Mouse (Mus musculus) macrophage (primary cell): Measurements from ENCODE around the gene Vmp1. TPM values are rescaled to one million over a fixed set of nuclear protein-coding genes. Genes with fewer than 3 reads are reported as not detected.

Source experiments
- H3K27ac ChIP-seq: fragments of 350-480 bp; formaldehyde crosslinking; 2 replicates; pipeline ENCODE4 v1.9.0; 2021
- H3K36me3 ChIP-seq: fragments of 350-480 bp; formaldehyde crosslinking; 2 replicates; pipeline ENCODE4 v1.9.0; 2021; ENCODE audit errors: inconsistent target
- H3K4me3 ChIP-seq: fragments of 350-480 bp; formaldehyde crosslinking; 2 replicates; pipeline ENCODE4 v1.9.0; 2021; ENCODE audit errors: inconsistent target
- H3K79me2 ChIP-seq: fragments of 350-480 bp; formaldehyde crosslinking; 2 replicates; pipeline ENCODE4 v1.9.0; 2021; ENCODE audit errors: inconsistent target
- WGBS: methylation state at CpG from one replicate; pipeline ENCODE4 v1.1.7; 2026; ENCODE audit warnings: inconsistent platforms; ENCODE audit not compliant: missing documents; 5-methylcytosine and 5-hydroxymethylcytosine counted together
- polyA plus RNA-seq: library from polyadenylated mRNA; stranded (reverse); fragments of 250-400 nt; gene quantifications from 3 replicates; pipeline ENCODE4 v1.2.4, GENCODE M21; 2018; ENCODE audit warnings: inconsistent platforms
- total RNA-seq, 78 experiments: library from RNA; depleted of rRNA; stranded (reverse); fragments of 250-400 nt; gene quantifications; 1 replicate in 9 of 78; 2 replicates in 24 of 78; 3 replicates in 43 of 78; 4 replicates in 2 of 78; pipeline ENCODE4 v1.2.4; 2018; ENCODE audit warnings: inconsistent platforms in 56 of 78

Vmp1 gene
- 1,000 to 10,000 TPM in 19 of 26 experiments, 100 to 1,000 TPM in 7; 453 to 1,709 (median 1,185) TPM for total RNA-seq (2018; cell fraction: chromatin; rRNA removed)
- total RNA-seq (2018; cell fraction: cytosol; rRNA removed) = 100 to 1,000 TPM in 22 of 26 experiments, 10 to 100 TPM in 4; 78.5 to 270 (median 141) TPM
- 1,000 to 10,000 TPM in 24 of 26 experiments, 100 to 1,000 TPM in 2; 806 to 3,396 (median 2,155) TPM for total RNA-seq (2018; cell fraction: nucleus; rRNA removed)
- polyA plus RNA-seq = 100 to 184 TPM (median 127 TPM) in 3 replicates

DNA sequence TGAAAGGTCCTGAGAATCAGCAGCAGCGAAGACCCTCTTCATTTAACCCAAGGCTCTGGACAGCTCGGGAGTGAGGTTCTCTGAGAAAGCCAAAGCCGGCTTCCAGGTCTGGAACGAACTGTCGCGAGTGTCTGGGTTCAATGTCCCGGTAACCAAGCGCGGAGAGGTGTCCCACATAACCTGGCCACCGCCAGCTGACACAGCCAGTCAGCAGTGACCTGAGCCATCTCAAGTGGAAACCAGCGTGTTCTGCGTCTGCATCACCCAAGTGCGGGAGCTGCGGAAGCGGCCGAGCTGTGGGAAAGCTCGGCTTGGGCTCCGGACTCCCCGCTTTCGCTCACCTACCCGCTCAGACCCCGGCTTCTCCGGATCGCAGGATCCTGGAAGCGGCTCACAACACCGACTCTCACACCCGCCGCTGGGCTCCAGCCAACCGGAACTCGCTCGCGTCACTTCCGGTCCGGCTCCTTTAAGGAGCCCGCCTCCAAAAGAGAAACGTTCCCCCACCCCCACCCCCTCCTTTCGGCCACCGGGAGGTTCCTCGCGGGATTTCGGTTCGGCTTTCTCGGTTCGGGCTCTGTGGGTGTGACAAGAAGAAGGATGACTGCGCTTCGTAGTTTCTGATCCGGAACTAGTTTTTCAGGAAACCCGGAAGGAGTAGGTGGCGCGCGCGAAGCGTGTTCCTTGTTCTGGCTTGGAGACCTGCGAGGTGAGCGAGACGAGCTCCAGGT is at the start of gene Vmp1, which contains the start of gene Ptrh2:
Vmp1 (minus strand) TSS at position 442 of the 731 bp plus-strand sequence.
Ptrh2 (plus strand) TSS at position 591 of the 731 bp plus-strand sequence.
- Histone ChIP-seq H3K27ac (peak within 1 kb of the TSS; percentile 57), H3K79me2 (peaks cover 95% of the 10 kb centered on the region)
- WGBS = under 1% methylated on average over 54 of the region's 56 CpGs

DNA sequence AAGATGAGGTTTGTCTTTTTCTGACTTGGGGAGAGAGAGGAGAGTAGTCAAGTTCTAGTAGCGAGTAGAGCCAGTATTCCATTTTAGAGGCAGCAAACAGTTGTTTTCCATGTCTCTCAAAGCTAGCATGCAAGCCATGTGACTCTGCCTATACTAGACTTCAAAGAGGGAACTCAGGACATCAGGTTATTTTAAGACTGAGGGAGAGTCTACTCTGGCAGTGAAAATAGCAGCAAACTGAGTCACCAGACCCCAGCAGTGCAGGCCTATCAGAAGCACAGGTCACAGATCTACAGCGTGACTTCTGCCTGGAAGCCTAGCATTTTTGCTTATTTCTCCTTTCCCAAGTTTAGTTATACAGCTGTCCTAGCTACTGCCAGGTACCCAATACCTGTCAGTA is 47.8 kb upstream of the Vmp1 start:
- no peak overlapping the region for H3K4me3 ChIP-seq
- WGBS = 71% methylated on average over 2 of the region's 2 CpGs
- peak overlapping the region; percentile 52 for H3K27ac ChIP-seq
- H3K79me2 ChIP-seq = peaks cover 100% of the 10 kb centered on the region
- peaks cover 54% of the 10 kb centered on the region for H3K36me3 ChIP-seq

More for the DNA sequence above, at the start of gene Vmp1, which contains the start of gene Ptrh2:
- Histone ChIP-seq H3K36me3 (no peaks in the 10 kb centered on the region), H3K4me3 (peak within 1 kb of the TSS; percentile 81)

DNA sequence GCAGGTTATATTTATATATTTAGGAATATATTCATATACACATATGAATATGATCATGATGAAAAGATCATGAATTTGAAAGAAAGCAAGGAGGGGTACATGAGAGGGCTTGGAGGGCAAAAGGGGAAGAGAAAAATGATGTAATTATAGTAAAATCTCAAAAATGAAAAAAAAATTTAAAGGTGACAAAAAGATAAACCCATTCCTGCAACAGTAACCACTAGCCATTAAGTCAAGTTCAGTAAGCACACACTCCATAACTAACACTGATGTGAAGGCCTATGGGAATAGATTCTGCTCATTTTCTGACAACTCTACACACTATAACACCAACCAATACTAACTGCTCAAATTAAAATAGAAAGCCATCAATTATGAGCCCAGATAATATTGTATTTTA is 42.0 kb upstream of the Vmp1 start:
- no peak overlapping the region for H3K4me3 ChIP-seq

DNA sequence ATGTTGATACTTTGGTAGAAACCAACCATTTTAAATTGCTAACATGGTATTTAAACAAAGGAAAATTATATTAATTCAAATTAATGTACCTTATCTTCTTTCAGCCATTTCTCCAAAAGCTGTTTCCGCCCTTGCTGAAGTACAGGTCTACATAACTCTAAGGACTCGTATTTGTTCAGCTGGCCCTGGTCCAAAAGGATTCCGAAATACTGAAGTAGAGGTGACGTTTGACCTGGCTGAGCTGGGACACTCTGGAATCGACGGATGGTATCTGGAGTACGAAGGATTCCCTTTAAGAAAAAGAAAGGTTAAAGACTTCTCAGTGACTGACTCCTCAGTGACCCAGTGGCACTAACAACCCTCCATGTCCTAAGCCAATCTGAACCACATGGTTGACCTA is 41.3 kb upstream of the Vmp1 start:
- Histone ChIP-seq H3K27ac (no peak overlapping the region), H3K4me3 (no peak overlapping the region), H3K79me2 (peaks cover 100% of the 10 kb centered on the region), H3K36me3 (peaks cover 48% of the 10 kb centered on the region)
- WGBS = 95% methylated on average over 7 of the region's 7 CpGs

More for the DNA sequence above, 42.0 kb upstream of the Vmp1 start:
- Histone ChIP-seq H3K27ac (no peak overlapping the region), H3K36me3 (peaks cover 49% of the 10 kb centered on the region), H3K79me2 (peaks cover 100% of the 10 kb centered on the region)

DNA sequence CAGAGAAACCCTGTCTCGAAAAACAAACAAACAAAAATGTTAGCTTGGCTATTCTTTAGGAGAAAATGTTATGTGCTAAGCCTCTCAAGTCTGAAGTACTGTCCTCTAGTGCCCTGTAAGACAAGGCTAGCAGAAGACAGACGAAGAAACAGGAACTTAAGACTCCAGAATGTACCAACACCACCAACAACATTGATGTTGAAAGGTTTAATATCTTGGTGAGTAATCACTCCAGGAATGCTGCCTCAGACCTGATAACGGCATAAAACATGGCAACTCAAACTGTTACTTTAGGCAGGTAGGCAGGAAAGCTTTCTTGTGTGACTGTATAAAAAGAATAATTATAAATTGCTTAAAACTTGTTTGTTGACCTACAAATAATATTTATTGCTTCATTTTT is 40.4 kb upstream of the Vmp1 start:
- WGBS = 22% methylated on average over 2 of the region's 3 CpGs
- Histone ChIP-seq H3K4me3 (no peak overlapping the region), H3K27ac (no peak overlapping the region; the same call in 1 of the 2 replicates), H3K79me2 (peaks cover 100% of the 10 kb centered on the region), H3K36me3 (peaks cover 44% of the 10 kb centered on the region)

DNA sequence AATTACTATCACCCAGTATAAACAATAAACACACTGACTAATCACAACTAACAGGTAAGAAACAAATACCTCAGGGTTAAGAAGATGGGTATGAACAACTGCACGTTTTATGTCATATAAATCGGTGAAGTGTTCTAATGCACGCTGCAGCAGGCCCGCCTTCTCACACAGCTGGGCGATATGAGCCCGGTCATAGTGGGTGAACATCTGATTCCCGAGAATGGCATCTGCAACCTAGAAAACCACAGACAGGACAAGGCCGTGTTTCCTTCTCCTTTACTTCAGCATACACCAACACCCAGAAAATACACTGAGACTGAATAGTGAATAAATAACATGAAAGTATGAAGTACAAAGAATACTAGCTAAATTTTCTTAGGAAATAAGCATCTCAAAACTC is 35.8 kb upstream of the Vmp1 start:
- Histone ChIP-seq H3K79me2 (peaks cover 92% of the 10 kb centered on the region), H3K36me3 (peaks cover 32% of the 10 kb centered on the region; the same call in 1 of the 2 replicates), H3K27ac (peak overlapping the region; percentile 84), H3K4me3 (no peak overlapping the region)
- WGBS = 3% methylated on average over 8 of the region's 8 CpGs

DNA sequence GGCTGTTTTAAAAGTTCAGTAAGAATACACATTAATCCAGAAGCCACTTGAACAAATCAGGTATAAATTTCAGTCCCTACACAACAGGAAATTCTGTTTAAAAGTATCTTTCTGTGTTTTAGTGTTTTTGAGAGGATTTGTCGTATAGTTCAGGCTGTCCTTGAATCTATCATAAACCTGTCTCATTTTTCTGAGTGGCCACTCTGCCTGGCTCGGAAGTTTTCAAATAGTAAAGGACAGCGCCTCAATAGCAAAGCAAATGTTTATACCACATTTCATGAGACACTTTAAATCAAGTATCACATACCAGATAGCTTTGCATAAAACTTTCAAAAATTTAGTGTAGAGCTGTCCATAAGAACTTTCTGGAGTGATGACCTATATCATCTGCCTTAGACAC is 34.7 kb upstream of the Vmp1 start:
- Histone ChIP-seq H3K79me2 (peaks cover 92% of the 10 kb centered on the region), H3K4me3 (no peak overlapping the region), H3K36me3 (peaks cover 42% of the 10 kb centered on the region; the same call in 1 of the 2 replicates), H3K27ac (peak overlapping the region; percentile 84)
- 86% methylated on average over 3 of the region's 3 CpGs for WGBS

DNA sequence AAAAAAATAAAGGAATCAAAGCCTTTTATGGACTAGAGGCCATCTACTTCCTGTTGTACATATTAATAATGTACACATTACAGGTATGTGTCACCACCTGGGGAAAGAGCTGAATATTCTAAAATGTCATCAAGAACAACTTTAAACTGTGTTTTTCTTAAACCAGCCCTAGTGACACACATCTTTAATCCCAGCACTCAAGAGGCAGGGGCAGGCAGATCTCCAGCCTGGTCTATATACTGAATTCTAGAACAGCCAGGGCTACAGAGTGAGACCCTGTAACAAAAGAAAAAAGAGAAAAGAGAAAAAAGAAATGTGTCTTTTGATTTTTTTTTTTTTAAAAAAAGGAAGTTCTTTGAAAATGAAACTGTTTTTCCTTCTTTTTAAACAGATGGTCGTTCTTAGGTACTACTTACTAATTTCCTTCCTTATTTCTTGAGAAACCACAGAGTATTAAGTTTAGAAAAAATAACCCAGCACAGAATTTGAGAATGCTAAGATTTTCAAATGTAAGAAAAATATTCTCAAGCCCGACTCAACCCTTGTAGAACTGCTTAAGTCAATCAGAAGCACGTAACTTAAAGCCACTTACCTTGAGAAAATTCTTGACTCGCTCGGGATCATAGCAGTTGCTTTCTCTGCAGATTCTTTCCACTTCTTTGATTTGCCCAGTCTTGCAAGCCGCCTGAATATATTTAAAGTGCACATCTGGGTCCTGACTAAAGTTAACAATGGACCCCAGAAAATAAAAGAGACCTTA is 33.9 kb upstream of the Vmp1 start:
- no peak overlapping the region for H3K4me3 ChIP-seq
- 4% methylated on average over 5 of the region's 6 CpGs for WGBS
- H3K27ac ChIP-seq = peak overlapping the region; percentile 84
- peaks cover 50% of the 10 kb centered on the region; the same call in 1 of the 2 replicates for H3K36me3 ChIP-seq
- peaks cover 92% of the 10 kb centered on the region for H3K79me2 ChIP-seq

DNA sequence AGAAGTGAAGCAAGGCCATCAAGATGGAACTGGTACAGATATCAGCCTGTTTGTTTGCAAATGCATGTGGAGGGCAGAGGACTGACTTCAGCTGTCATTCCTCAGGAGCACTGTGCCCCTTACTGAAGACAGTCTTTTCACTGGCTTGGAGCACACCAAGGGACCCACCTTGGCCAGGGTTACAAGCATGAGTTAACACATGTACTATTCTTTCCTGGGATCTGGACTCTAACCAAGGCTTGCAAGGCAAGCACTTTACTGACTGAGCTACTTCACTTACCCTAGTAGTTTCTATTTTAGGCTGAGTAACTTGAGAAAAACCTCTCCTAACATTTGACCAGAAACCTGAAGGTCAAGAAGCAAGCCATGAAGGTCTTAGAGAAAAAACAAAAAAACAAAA is 31.0 kb upstream of the Vmp1 start:
- Histone ChIP-seq H3K4me3 (no peak overlapping the region), H3K36me3 (peaks cover 61% of the 10 kb centered on the region), H3K27ac (peak overlapping the region; percentile 31), H3K79me2 (peaks cover 92% of the 10 kb centered on the region)

DNA sequence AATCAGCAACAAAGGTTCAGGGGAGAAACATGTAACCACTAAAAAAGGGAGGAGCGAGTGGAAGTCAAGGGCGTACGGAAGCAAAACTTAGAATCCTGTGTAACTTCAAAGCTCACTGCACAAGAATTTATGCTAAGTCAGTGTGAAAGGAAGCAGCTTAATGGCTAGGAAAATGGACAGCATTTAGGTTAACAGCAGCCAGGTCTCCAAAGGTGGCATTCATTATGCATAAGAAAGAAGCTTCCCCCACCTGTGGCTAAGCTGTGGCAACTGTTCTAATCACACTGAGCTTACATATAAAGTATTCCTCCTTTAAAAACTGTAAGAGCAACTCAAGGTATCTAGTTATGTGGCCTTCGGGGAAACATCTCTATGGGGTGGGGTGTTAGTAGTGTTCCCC is 17.5 kb upstream of the Vmp1 start:
- 98% methylated on average over 4 of the region's 4 CpGs for WGBS
- H3K4me3 ChIP-seq = no peak overlapping the region
- H3K27ac ChIP-seq = no peak overlapping the region
- H3K79me2 ChIP-seq = peaks cover 96% of the 10 kb centered on the region; the same call in 1 of the 2 replicates
- H3K36me3 ChIP-seq = peaks cover 96% of the 10 kb centered on the region

DNA sequence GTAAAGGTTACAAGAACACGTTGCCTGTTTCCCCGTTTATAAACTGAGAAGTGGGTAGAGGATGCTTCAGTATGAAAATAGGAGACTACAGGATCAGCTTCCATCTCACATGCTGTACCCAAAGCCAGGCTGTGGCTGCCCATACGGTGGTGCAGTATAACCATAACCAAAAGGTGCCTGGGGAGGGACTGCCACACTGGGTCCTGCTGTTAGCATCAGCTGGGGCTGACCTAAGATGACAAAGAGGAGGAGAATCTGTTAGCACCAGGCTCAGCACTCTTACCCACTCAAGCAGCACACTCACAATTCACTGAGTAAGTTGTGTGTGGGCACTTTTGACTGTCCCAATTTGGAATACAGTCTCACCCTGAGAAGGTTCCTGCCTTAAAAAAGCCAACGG is 11.8 kb upstream of the Vmp1 start:
- H3K27ac ChIP-seq = no peak overlapping the region
- WGBS = 87% methylated on average over 4 of the region's 4 CpGs
- H3K79me2 ChIP-seq = peaks cover 70% of the 10 kb centered on the region; the same call in 1 of the 2 replicates
- no peak overlapping the region for H3K4me3 ChIP-seq
- peaks cover 86% of the 10 kb centered on the region for H3K36me3 ChIP-seq

DNA sequence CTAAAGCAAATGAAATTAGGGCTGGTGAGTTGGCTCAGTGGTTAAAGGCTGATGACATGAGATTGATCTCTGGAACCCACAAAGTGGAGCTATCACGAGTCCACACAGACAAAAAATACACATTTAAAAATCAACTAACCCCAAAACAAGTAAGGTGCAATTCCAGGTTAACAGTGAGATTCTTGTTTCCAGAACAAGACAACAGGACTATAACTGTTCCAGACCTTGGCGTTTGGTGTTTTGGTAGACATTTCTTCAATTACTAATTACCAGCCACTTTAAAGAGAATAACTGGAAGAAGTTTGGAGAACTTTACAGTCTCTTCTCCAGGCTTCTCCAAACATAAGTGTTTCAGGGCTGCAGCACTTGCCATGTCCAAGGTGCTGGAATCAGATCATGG is 8.9 kb upstream of the Vmp1 start:
- peaks cover 62% of the 10 kb centered on the region for H3K36me3 ChIP-seq
- WGBS = 100% methylated on average over 2 of the region's 2 CpGs
- H3K79me2 ChIP-seq = peaks cover 70% of the 10 kb centered on the region
- no peak overlapping the region for H3K4me3 ChIP-seq
- no peak overlapping the region for H3K27ac ChIP-seq

DNA sequence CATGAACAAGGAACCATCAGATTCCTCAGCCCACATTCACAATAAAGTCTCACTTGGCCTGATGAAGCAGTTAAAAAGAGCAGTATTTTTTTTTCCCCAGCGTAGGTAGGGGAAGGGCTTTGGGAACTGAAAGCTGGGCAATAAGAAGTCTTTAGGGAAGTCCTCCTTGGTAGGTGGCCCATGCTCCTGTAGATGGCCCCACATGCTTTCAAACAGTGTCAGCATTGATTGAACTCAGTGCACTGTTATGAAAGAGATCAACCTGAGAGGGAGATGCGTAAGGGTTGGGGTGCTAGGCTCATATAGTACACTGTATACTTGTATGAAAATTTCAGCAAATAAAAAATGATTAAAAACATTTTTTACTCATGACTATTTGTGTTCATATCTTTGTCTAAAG is 8.3 kb upstream of the Vmp1 start:
- Histone ChIP-seq H3K4me3 (no peak overlapping the region), H3K79me2 (peaks cover 70% of the 10 kb centered on the region), H3K36me3 (peaks cover 56% of the 10 kb centered on the region), H3K27ac (peak overlapping the region; percentile 7; the same call in 1 of the 2 replicates)
- 67% methylated on average over 2 of the region's 2 CpGs for WGBS

DNA sequence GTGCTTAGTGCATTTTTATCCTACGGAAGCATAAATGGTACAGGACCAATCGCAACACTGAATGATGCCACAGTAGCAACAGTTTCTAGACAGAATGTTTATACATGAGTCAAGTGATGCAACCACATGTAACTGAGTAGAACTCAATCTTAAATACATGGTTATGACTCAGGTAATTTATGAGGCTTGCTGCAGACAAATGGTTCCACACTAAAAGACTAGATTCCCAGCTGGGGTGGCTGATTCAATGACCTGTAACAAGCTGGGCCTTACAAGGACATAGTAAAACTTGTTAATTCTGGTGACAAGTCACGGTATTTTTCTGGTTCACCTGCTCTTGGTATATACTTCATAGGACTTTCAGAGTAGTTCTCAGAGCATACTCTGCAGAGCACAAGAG is 7.8 kb upstream of the Vmp1 start:
- H3K79me2 ChIP-seq = peaks cover 70% of the 10 kb centered on the region
- H3K36me3 ChIP-seq = peaks cover 51% of the 10 kb centered on the region
- no peak overlapping the region for H3K4me3 ChIP-seq
- 90% methylated on average over 3 of the region's 3 CpGs for WGBS
- H3K27ac ChIP-seq = peak overlapping the region; percentile 7; the same call in 1 of the 2 replicates
